25 mouse cellular contexts compared by ENCODE assay signal in the genomic region with DNA sequence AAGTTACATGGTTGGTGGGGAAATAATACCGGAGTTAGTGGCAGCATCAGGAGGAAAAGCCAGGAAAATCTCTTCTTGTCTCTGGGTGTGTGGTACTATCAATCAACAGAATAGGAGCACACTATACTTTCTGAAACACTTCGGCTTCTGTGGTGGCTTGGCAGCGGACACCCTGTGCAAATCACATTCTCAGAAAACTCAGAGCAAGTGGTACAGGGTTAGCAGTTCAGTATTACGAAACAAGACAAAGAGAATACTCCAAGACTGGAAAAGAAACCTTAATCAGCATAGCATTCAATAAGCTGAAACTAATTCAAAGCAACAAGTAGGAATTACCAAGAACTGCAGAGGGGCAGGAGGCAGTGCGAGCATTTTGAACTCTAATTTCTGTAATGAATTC. TPM values are rescaled to one million over a fixed set of nuclear protein-coding genes. Genes with fewer than 3 reads are reported as not detected.
DNase-seq lines count a peak whose midpoint lies in the region; ATAC-seq lines count a peak whose summit lies in the region.
"Had no signal": no experiment of that assay in that cellular context is flagged by ENCODE, and none has a peak within 500 bp of the region (broad histone marks: within the 10 kb centered on the region; RNA-seq: fewer than 3 reads in every experiment).

No protein-coding gene starts in this region.

- ATAC-seq in midbrain, embryonic 11.5 days (ENCODE audit: low FRiP score): no peak
- no peak for ATAC-seq in midbrain, embryonic 16.5 days
- ATAC-seq: activated CD4-positive, CD25-positive, alpha-beta regulatory T cell, adult 4 months; CD4-positive, CD25-positive, alpha-beta regulatory T cell, adult 4 months; forebrain, embryonic 13.5 days; forebrain, postnatal 0 days; Patski had no signal

- DNase-seq in adrenal gland, postnatal 25 days: peak; percentile 3
- no peak for DNase-seq in adrenal gland, adult 8-10 months
- DNase-seq in lung, adult 18-20 months: peak; percentile 12 to 30
- no peak for DNase-seq in lung, postnatal 4 days
- peak; percentile 78 for DNase-seq in midbrain, embryonic 11.5 days (ENCODE audit: low spot score, missing footprints)
- no peak for DNase-seq in MN1 (ENCODE audit: low spot score)
- DNase-seq: adrenal gland, adult 2 months; B cell, adult 2 months; cerebellum, adult 11-12 months; cerebellum, adult 9-11 months; forebrain, postnatal 0 days; gastrocnemius, adult 2 months; gastrocnemius, postnatal 25 days; heart, adult 11 months; heart, postnatal 10 days; heart, postnatal 4 days had no signal

- no peak overlapping the region for H3K27ac ChIP-seq in midbrain, embryonic 11.5 days (ENCODE audit: low read depth, low read length)
- H3K27ac ChIP-seq in midbrain, embryonic 16.5 days (ENCODE audit: low read length): no peak overlapping the region
- H3K27ac ChIP-seq in brown adipose tissue, adult 24 weeks (replicated peaks; ENCODE audit: low read depth, low read length): 0 out of 2 replicates have a peak overlapping the region, but pooled peaks have one; percentile 3
- H3K27ac ChIP-seq: embryonic facial prominence, embryonic 10.5 days; forebrain, embryonic 13.5 days; gastrocnemius, adult 2 months; hindbrain, embryonic 13.5 days had no signal

- H3K4me3 ChIP-seq in midbrain, embryonic 11.5 days (ENCODE audit: low read depth, low read length): no peak overlapping the region
- no peak overlapping the region for H3K4me3 ChIP-seq in midbrain, embryonic 16.5 days (ENCODE audit: low read depth, low read length)
- H3K4me3 ChIP-seq in brown adipose tissue, adult 24 weeks (ENCODE audit: insufficient read depth, low read depth, low read length): no peak overlapping the region
- H3K4me3 ChIP-seq: embryonic facial prominence, embryonic 10.5 days; forebrain, embryonic 13.5 days; gastrocnemius, adult 2 months; hindbrain, embryonic 13.5 days had no signal

- H3K4me2 ChIP-seq in midbrain, embryonic 11.5 days: no peak overlapping the region
- no peak overlapping the region for H3K4me2 ChIP-seq in midbrain, embryonic 16.5 days (ENCODE audit: low read length)
- H3K4me2 ChIP-seq: forebrain, embryonic 13.5 days; hindbrain, embryonic 13.5 days had no signal

- H3K36me3 ChIP-seq in midbrain, embryonic 11.5 days (ENCODE audit: control insufficient read depth, insufficient read depth, low read length): no peaks in the 10 kb centered on the region
- no peaks in the 10 kb centered on the region for H3K36me3 ChIP-seq in midbrain, embryonic 16.5 days (ENCODE audit: control insufficient read depth, insufficient read depth, low read length)
- H3K36me3 ChIP-seq: hindbrain, embryonic 13.5 days had no signal

- WGBS in midbrain, embryonic 11.5 days: 96% methylated on average over 5 of the region's 5 CpGs
- 88% methylated on average over 5 of the region's 5 CpGs for WGBS in midbrain, embryonic 16.5 days

- no peak overlapping the region for H3K9ac ChIP-seq in midbrain, embryonic 11.5 days (ENCODE audit: low read length)
- H3K9ac ChIP-seq in midbrain, embryonic 16.5 days (ENCODE audit: low read depth, low read length): no peak overlapping the region
- H3K9ac ChIP-seq: forebrain, embryonic 13.5 days; forebrain, postnatal 0 days; hindbrain, embryonic 13.5 days had no signal

- H3K9me3 ChIP-seq in midbrain, embryonic 11.5 days (ENCODE audit: control insufficient read depth, low read length): no peaks in the 10 kb centered on the region
- H3K9me3 ChIP-seq in midbrain, embryonic 16.5 days (replicated peaks; ENCODE audit: control insufficient read depth, low read length, poor library complexity, severe bottlenecking): no peaks in the 10 kb centered on the region
- H3K9me3 ChIP-seq: embryonic facial prominence, embryonic 10.5 days; forebrain, embryonic 13.5 days; G1E; hindbrain, embryonic 13.5 days had no signal

- H3K27me3 ChIP-seq in midbrain, embryonic 11.5 days (ENCODE audit: control insufficient read depth, insufficient read depth, low read length): no peaks in the 10 kb centered on the region
- H3K27me3 ChIP-seq in midbrain, embryonic 16.5 days (ENCODE audit: control insufficient read depth, insufficient read depth, low read depth, low read length): no peaks in the 10 kb centered on the region
- H3K27me3 ChIP-seq: forebrain, embryonic 13.5 days; hindbrain, embryonic 13.5 days; Patski had no signal

- H3K4me1 ChIP-seq in midbrain, embryonic 11.5 days (ENCODE audit: control insufficient read depth, insufficient read depth, low read length): no peaks in the 10 kb centered on the region
- H3K4me1 ChIP-seq in midbrain, embryonic 16.5 days (ENCODE audit: control insufficient read depth, insufficient read depth, low read length): peaks cover 3% of the 10 kb centered on the region; the same call in 1 of the 2 replicates
- H3K4me1 ChIP-seq in brown adipose tissue, adult 24 weeks (ENCODE audit: control insufficient read depth, insufficient read depth, insufficient read length, low read length): peaks cover 5% of the 10 kb centered on the region
- H3K4me1 ChIP-seq: embryonic facial prominence, embryonic 10.5 days; forebrain, embryonic 13.5 days; hindbrain, embryonic 13.5 days had no signal

RNA-seq across cellular contexts. Expression of a gene that starts 21.3 kb away (rescaled TPM):
- 61.1 and 70.2 TPM in 2 replicates for total RNA-seq in adrenal gland, postnatal 25 days (2021)
- total RNA-seq in adrenal gland, adult 8-10 months (2022): 10 to 100 TPM; 50.4 to 69.5 (median 60.4) TPM
- 15.8 and 17.1 TPM in 2 replicates for polyA plus RNA-seq in midbrain, embryonic 11.5 days (2014; fragmentation: Nextera tagmentation; extraction: Ambion mirVana)
- 11.8 and 16.0 TPM in 2 replicates for polyA plus RNA-seq in midbrain, embryonic 16.5 days (2015; fragmentation: Nextera tagmentation; extraction: Ambion mirVana)
- 20.1 and 22.6 TPM in 2 replicates for polyA plus RNA-seq in brown adipose tissue, adult 24 weeks (2012; ENCODE audit: insufficient read depth, insufficient read length, missing spikeins)

Comparison
In these comparisons a context has a peak if more than half of its experiments do, and no peak if none do; other contexts are left out.
1. DNase-seq: peak in adrenal gland, postnatal 25 days (single experiment), lung, adult 18-20 months (2 of 2) and midbrain, embryonic 11.5 days (single experiment); none in adrenal gland, adult 8-10 months (single experiment), lung, postnatal 4 days (0 of 2) and MN1 (single experiment).